Mouse (Mus musculus) left cerebral cortex, postnatal 4 days (tissue): ENCODE measurements around the gene Chmp3. TPM values are rescaled to one million over a fixed set of nuclear protein-coding genes. Genes with fewer than 3 reads are reported as not detected.
A peak's percentile ranks its signal among the peaks of the same experiment; 100 is the strongest.

Experiments used
- DNase-seq: peaks from one replicate; pipeline ENCODE4 v3.0.0-alpha.2; 2022
- intact Hi-C: fragments of 180-260 bp; cut with DNase I; formaldehyde crosslinking; loops from one replicate; pipeline ENCODE4 v1.15.1; 2025
- total RNA-seq, 2 experiments: library from RNA; stranded (reverse); gene quantifications; 2 replicates each; pipeline ENCODE4 v1.2.3; 2021

The Chmp3 gene
- 10 to 100 TPM; 78.0 to 83.9 TPM for total RNA-seq

GRCm38 (mm10) chr6:71543686-71544499, at the start of gene Chmp3:
Chmp3 (plus strand) TSS chr6:71543797.
- intact Hi-C loops = no loop called here
- peak; percentile 95 for DNase-seq

- peak; percentile 51 for DNase-seq
- intact Hi-C loops = loop anchor here (5.0 kb wide), 1 partner anchor 52 kb away; the partner anchor contains the start of gene Rmnd5a
Observed at GRCm38 (mm10) chr6:71494341-71495020, 49.1 kb upstream of the Chmp3 start.

- no peak for DNase-seq
- intact Hi-C loops = no loop called here
Observed at GRCm38 (mm10) chr6:71500575-71500974, 43.0 kb upstream of the Chmp3 start.

GRCm38 (mm10) chr6:71503001-71503400, 40.6 kb upstream of the Chmp3 start:
- no peak for DNase-seq
- intact Hi-C loops = no loop called here

- DNase-seq = no peak
- intact Hi-C loops = no loop called here
Observed at GRCm38 (mm10) chr6:71503670-71504069, 39.9 kb upstream of the Chmp3 start.

- intact Hi-C loops = no loop called here
- DNase-seq = no peak
Observed at GRCm38 (mm10) chr6:71504091-71504490, 39.5 kb upstream of the Chmp3 start.

- intact Hi-C loops = no loop called here
- DNase-seq = no peak
Observed at GRCm38 (mm10) chr6:71505671-71506070, 37.9 kb upstream of the Chmp3 start.

- intact Hi-C loops = no loop called here
- no peak for DNase-seq
Observed at GRCm38 (mm10) chr6:71519476-71519875, 24.1 kb upstream of the Chmp3 start.

- intact Hi-C loops = no loop called here
- peak; percentile 74 for DNase-seq
Observed at GRCm38 (mm10) chr6:71525556-71525955, 18.0 kb upstream of the Chmp3 start.

- intact Hi-C loops = no loop called here
- peak; percentile 54 for DNase-seq
Observed at GRCm38 (mm10) chr6:71527056-71527455, 16.5 kb upstream of the Chmp3 start.

GRCm38 (mm10) chr6:71527826-71528225, 15.8 kb upstream of the Chmp3 start:
- no peak for DNase-seq
- intact Hi-C loops = no loop called here

GRCm38 (mm10) chr6:71530176-71530575, 13.4 kb upstream of the Chmp3 start:
- intact Hi-C loops = no loop called here
- peak; percentile 26 for DNase-seq

- intact Hi-C loops = no loop called here
- DNase-seq = no peak
Observed at GRCm38 (mm10) chr6:71537286-71537685, 6.3 kb upstream of the Chmp3 start.

GRCm38 (mm10) chr6:71555507-71555951, 11.9 kb downstream of the Chmp3 start:
- intact Hi-C loops = no loop called here
- DNase-seq = no peak

- DNase-seq = no peak
- intact Hi-C loops = no loop called here
Observed at GRCm38 (mm10) chr6:71556826-71557225, 13.2 kb downstream of the Chmp3 start.

- DNase-seq = no peak
Observed at GRCm38 (mm10) chr6:71568616-71569015, 25.0 kb downstream of the Chmp3 start.

GRCm38 (mm10) chr6:71569025-71569424, 25.4 kb downstream of the Chmp3 start:
- DNase-seq = no peak
- intact Hi-C loops = no loop called here

More at GRCm38 (mm10) chr6:71568616-71569015, 25.0 kb downstream of the Chmp3 start:
- intact Hi-C loops = no loop called here

GRCm38 (mm10) chr6:71575359-71575758, 31.8 kb downstream of the Chmp3 start:
- intact Hi-C loops = no loop called here

GRCm38 (mm10) chr6:71579478-71579877, 35.9 kb downstream of the Chmp3 start:
- no peak for DNase-seq
- intact Hi-C loops = no loop called here

More at GRCm38 (mm10) chr6:71575359-71575758, 31.8 kb downstream of the Chmp3 start:
- no peak for DNase-seq

GRCm38 (mm10) chr6:71583198-71583597, 39.6 kb downstream of the Chmp3 start:
- DNase-seq = no peak
- intact Hi-C loops = no loop called here

- DNase-seq = no peak
- intact Hi-C loops = no loop called here
Observed at GRCm38 (mm10) chr6:71589401-71589800, 45.8 kb downstream of the Chmp3 start.

GRCm38 (mm10) chr6:71590154-71590553, 46.6 kb downstream of the Chmp3 start:
- no peak for DNase-seq
- intact Hi-C loops = no loop called here
